Comparison of ENCODE assay signal across 17 mouse cellular contexts in the genomic region with DNA sequence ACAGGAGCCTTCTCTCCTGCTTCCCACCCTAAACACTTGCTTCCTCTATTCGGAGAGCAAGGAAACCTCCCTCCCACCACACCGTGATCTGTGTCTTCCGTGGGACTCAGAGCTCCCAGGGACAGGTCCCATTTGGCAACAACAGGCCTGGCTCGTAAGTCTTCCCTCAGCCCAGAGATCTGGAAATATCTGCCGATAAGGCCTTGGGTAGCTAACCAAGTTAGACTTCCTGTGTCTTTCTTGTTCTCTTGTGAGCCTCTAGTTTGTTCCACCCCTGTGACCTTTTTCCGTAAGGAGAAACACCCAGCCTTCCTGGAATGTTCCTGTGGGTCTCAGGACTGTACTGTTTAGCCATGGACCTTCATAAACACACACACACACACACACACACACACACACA. TPM values are rescaled to one million over a fixed set of nuclear protein-coding genes. Genes with fewer than 3 reads are reported as not detected.
"Had no signal": no experiment of that assay in that cellular context is flagged by ENCODE, and none has a peak within 500 bp of the region (broad histone marks: within the 10 kb centered on the region; RNA-seq: fewer than 3 reads in every experiment).

No protein-coding gene starts in this region.

- H3K27ac ChIP-seq: limb, embryonic 12.5 days; liver, embryonic 13.5 days; lung, embryonic 15.5 days; macrophage; midbrain, embryonic 15.5 days; neural tube, embryonic 12.5 days; stomach, postnatal 0 days had no signal

- DNase-seq: kidney, adult 8-10 months; kidney, postnatal 25 days; liver; liver, embryonic 13.5 days; liver, postnatal 0 days; thymus, adult 2 months; thymus, postnatal 25 days had no signal

- H3K36me3 ChIP-seq: liver, embryonic 13.5 days had no signal

- H3K27me3 ChIP-seq: limb, embryonic 12.5 days; lung, embryonic 15.5 days; midbrain, embryonic 15.5 days; neural tube, embryonic 12.5 days had no signal

- H3K9ac ChIP-seq: limb, embryonic 12.5 days; liver, embryonic 13.5 days; liver, postnatal 0 days; lung, embryonic 15.5 days; midbrain, embryonic 15.5 days; neural tube, embryonic 12.5 days had no signal

- H3K4me3 ChIP-seq: limb, embryonic 12.5 days; liver, embryonic 13.5 days; lung, embryonic 15.5 days; megakaryocyte, embryonic 14.5 days; midbrain, embryonic 15.5 days; neural tube, embryonic 12.5 days had no signal

- ATAC-seq: liver, postnatal 0 days; midbrain, embryonic 15.5 days had no signal

- H3K9me3 ChIP-seq: liver, embryonic 13.5 days; lung, embryonic 15.5 days; midbrain, embryonic 15.5 days; neural tube, embryonic 12.5 days had no signal

- H3K4me2 ChIP-seq: limb, embryonic 12.5 days; liver, embryonic 13.5 days; lung, embryonic 15.5 days; midbrain, embryonic 11.5 days; midbrain, embryonic 15.5 days; neural tube, embryonic 12.5 days had no signal

RNA-seq across cellular contexts. Expression of a gene that starts 7.8 kb away (rescaled TPM):
- total RNA-seq: monocyte, adult 5-6 weeks; neutrophil, adult 5-6 weeks had no signal
- polyA plus RNA-seq: macrophage had no signal
